Mouse (Mus musculus) effector memory CD4-positive, alpha-beta T cell, adult 7 months (primary cell): ENCODE data around the gene Cpne9. TPM values are rescaled to one million over a fixed set of nuclear protein-coding genes. Genes with fewer than 3 reads are reported as not detected.

Experiments used
- polyA plus RNA-seq: library from polyadenylated mRNA; unstranded; fragments of 100-300 nt; shearing (Covaris generic); gene quantifications from one replicate; pipeline ENCODE4 v1.2.1, GENCODE M21; 2017

Gene Cpne9
- polyA plus RNA-seq, result 0.32 TPM

DNA sequence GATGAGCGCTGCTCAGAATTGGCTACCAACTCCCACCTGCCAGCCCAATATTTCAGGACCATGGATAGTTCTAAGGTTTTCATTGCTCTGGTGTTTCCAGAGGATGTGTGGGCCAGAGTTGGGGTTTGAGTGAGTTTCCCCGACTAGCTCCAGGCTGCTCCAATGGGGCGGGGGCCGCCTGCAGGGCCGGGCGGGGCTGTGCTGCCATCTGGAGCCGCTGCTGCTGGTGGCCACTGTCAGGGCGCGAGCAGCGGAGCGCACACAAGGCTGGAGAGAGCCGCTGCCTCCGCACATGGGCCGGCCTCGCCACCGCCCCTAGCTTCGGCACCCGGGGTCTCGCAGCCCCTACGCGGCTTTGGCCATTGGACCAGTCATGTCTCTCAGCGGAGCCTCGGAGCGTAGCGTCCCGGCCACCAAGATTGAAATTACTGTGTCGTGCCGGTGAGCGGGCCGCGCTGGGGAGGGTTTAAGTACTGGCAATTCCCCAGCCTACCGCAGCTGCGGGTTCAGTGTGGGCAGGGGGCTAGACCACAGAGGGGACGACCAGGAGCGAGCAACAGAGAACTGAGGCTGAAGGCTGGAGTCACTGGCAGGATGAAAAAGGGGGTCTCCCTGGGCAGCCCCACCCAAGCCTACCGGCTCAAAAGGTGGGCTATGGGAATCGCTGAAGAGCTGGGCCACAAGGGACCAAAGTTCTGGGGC, at the start of gene Cpne9:
Cpne9 (plus strand) TSS at position 207 of the 702 bp plus-strand sequence.

DNA sequence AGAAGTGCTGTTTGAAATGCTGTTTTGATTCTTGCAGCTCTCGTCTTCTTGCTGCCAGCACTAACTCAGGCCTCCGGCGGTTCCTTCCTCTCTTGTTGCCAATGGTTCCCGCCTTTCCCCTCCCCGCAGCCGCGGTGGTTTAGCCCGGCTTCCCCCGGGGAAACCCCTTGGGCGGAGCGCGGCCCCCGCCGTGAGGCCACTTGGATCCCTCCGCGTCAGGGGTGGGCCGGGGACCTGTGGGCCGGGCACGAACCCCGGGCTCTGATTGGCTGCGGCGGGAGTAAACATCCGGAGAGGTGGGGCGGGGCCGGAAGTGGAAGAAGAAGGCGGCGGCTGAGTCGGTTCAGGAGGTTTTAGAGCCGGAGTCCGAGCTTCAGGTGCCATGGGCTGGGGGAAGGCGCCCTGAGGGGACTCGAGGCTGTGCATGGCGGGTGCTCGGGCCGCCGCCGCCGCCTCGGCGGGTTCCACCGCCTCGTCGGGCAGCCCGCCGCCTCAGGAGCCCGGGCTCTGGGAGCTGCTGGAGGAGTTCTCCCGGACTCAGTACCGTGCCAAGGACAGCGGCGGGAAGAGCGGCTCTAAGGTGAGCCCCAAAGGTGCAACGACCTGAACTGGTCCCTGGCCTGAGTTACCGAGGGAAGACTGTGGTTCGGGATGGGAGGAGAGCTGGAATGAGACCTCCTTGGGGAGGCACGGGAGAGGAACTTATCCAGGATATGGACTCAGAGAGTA, 44.4 kb upstream of the Cpne9 start, which contains the start of gene Mtmr14:
Mtmr14 (plus strand) TSS at position 302 of the 729 bp plus-strand sequence.

DNA sequence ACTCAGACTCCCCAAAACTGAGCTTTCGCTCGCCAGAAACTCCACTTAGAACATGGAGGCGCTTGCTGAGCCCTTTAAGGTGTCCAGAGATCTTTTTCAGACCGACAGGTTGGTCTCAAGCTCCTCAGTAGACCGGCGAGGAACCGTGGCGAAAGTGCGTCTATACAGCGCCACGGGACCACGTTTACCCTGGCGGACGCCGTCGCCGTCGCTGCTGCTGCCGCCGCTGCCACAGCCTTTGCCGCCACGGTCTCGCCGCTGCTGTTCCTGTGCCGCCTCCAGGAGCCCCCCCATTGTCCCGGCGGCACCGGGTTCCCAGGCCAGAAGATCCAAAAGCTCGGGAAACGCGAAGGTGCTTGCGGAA, 24.9 kb downstream of the Cpne9 start, which contains the start of gene Brpf1:
Brpf1 (plus strand) TSS at position 152 of the 364 bp plus-strand sequence.

DNA sequence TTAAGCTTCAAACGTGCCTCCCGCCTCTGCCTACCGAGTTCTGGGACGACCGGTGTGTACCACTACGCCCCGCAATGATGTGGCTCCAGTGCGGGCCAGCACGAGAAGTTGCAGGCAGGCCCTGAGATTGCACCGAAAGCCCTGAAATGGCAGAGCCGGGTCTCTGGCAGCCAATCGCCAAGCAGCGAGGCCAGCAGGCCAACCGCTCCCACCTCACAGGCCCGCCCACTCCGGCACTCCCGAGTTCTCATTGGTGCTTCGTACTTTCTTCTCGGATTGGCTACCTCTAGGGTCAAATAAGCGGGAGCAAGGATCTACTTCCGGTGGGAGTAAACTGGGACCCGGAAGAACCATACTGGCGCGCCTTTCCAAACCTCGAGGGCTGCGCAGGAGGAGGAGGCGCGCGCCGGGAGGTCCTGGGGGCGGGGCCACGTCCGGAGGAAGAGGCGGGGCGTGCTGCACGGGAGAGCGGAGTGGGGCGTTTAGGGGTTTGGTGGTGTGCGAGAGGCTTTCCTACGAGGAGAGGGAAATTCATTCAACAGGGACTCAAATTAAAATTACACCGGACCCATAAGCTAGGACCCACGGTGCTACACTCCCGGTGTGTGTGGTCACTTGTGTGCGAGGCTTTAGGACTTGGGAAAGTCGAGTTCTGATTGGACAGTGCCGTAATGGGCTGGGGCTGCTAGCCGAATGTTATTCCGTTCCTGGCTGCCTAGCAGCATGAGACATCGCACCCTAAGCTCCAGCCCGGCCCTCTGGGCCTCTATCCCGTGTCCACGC, 44.6 kb downstream of the Cpne9 start, which contains the start of gene Ogg1:
Ogg1 (plus strand) TSS at position 440 of the 783 bp plus-strand sequence.

DNA sequence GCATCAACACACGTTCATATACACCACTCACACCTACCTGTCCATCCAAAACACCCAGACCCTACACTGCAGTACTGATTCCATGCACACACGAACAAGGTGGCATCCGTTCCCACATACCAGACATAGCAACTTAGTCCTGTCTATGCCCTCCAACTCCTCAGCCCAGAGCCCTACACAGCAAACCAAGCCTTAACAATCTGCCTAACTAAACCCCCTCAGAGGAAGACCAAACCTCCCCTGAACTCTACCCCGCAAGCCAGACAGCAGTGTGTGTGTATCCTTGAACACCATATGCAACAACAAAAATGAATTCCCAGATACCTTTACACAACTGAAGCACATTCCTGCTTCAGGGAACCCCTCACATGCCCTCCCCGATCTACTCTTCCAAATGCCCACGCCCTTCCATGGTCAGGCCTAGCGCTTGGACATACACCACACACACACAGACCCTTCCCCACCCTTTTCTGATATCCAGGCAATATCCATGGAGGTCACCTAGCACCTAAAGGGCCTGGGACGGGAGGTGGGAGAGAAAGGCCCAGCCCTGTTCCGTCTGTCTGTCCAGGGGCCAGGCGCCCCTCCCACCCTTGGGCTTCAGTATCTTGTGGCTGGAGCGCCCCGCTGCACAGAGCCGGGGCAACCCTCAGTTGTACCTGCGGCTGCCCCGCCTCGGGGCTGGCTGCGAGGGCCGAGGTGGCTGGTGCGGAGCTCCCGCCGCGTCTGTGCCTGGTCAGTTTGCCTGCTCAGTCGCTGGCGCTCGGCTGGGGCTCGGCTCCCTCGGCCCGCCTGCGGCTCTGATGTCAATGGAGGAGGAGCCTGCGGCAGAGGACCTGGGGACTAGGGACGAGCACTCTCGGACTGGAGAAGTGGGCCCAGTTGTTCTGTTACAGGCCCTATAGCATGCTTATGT, 61.3 kb downstream of the Cpne9 start, which contains the start of gene Camk1:
Camk1 (minus strand) TSS at position 808 of the 916 bp plus-strand sequence.

Other genes with a start within 250 kb of the Cpne9 start
- gene Thumpd3, start 236.1 kb upstream of the Cpne9 start, polyA plus RNA-seq, result 50.0 TPM
- 43.6 TPM for gene Setd5, start 204.9 kb upstream of the Cpne9 start, polyA plus RNA-seq
- 0.63 TPM for gene Lhfpl4, start 86.9 kb upstream of the Cpne9 start, polyA plus RNA-seq
- gene Mtmr14, start 44.5 kb upstream of the Cpne9 start, polyA plus RNA-seq, result 71.1 TPM
- 55.5 TPM for gene Brpf1, start 24.8 kb downstream of the Cpne9 start, polyA plus RNA-seq
- gene Ogg1, start 44.7 kb downstream of the Cpne9 start, polyA plus RNA-seq, result 3.8 TPM
- 0.37 TPM for gene Camk1, start 61.7 kb downstream of the Cpne9 start, polyA plus RNA-seq
- gene Tada3, start 95.6 kb downstream of the Cpne9 start, polyA plus RNA-seq, result 21.3 TPM
- gene Arpc4, start 95.8 kb downstream of the Cpne9 start, polyA plus RNA-seq, result 386 TPM
- 10.7 TPM for gene Ttll3, start 107.0 kb downstream of the Cpne9 start, polyA plus RNA-seq
- 11.3 TPM for gene Rpusd3, start 137.0 kb downstream of the Cpne9 start, polyA plus RNA-seq
- gene Cidec, start 153.5 kb downstream of the Cpne9 start, polyA plus RNA-seq, result not detected
- 24.7 TPM for gene Jagn1, start 160.3 kb downstream of the Cpne9 start, polyA plus RNA-seq
- gene Il17re, start 176.2 kb downstream of the Cpne9 start, polyA plus RNA-seq, result 1.3 TPM
- 0.28 TPM for gene Il17rc, start 189.1 kb downstream of the Cpne9 start, polyA plus RNA-seq
- 4.1 TPM for gene Creld1, start 201.0 kb downstream of the Cpne9 start, polyA plus RNA-seq
- gene Prrt3, start 219.6 kb downstream of the Cpne9 start, polyA plus RNA-seq, result not detected
- 93.5 TPM for gene Emc3, start 249.3 kb downstream of the Cpne9 start, polyA plus RNA-seq
- gene Fancd2, start 249.4 kb downstream of the Cpne9 start, polyA plus RNA-seq, result 1.3 TPM